Mouse (Mus musculus) thymus, adult 2 months (tissue): Measurements from ENCODE around the gene Nt5dc3.

Experiments used
- CTCF ChIP-seq: fragments of 200-500 bp; IDR thresholded peaks from 2 replicates; pipeline ENCODE4 v1.5.1; 2012; ENCODE audit warnings: mild to moderate bottlenecking, control low read depth, low read length, moderate library complexity, borderline replicate concordance; ENCODE audit not compliant: control insufficient read depth, poor library complexity, insufficient read depth; ENCODE audit errors: extremely low read depth
- POLR2A ChIP-seq: fragments of 200-500 bp; IDR thresholded peaks from 2 replicates; pipeline ENCODE4 v1.6.1; 2012; ENCODE audit warnings: mild to moderate bottlenecking, low read length, control low read depth, moderate library complexity; ENCODE audit not compliant: control insufficient read depth, poor library complexity, insufficient read depth; ENCODE audit errors: extremely low read depth

DNA sequence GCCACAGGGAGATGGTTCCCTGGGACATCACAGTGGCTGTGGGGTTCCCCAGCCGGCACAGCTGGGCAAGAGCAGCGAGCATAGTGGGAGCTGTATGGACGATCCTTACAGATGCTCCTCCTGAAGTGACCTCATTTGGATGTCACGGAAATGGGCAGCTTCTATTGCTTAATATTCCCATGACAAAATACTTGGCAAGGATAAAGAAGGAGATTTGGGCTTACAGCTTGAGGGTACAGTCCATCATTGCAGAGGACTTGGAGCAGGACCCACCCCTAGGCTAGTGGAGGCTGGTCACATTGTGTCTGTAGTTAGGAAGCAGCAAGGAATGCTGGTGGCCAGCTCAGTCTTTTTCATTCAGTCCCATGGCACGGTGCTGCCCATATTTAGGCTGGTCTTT, 31.8 kb downstream of the Nt5dc3 start:
- TF ChIP-seq POLR2A: no peak
- TF ChIP-seq CTCF: no peak
